ENCODE assay signal across 21 mouse cellular contexts in genomic region chr7:123354851-123355250, GRCm38 (mm10). TPM values are rescaled to one million over a fixed set of nuclear protein-coding genes. Genes with fewer than 3 reads are reported as not detected.
DNase-seq lines count a peak whose midpoint lies in the region; ATAC-seq and TF ChIP-seq lines count a peak whose summit lies in the region.
"Had no signal": no experiment of that assay in that cellular context is flagged by ENCODE, and none has a peak within 500 bp of the region (broad histone marks: within the 10 kb centered on the region; RNA-seq: fewer than 3 reads in every experiment).

No protein-coding gene starts in this region.

- no peak overlapping the region for H3K4me3 ChIP-seq in liver, embryonic 15.5 days (replicated peaks)
- no peak overlapping the region for H3K4me3 ChIP-seq in small intestine, adult 2 months (ENCODE audit: low read depth, low read length)
- H3K4me3 ChIP-seq: forebrain, embryonic 10.5 days; layer of hippocampus, adult 2 months had no signal

- 79% methylated on average over 2 of the region's 2 CpGs for WGBS in liver, embryonic 15.5 days (ENCODE audit: insufficient replicate concordance)
- WGBS in small intestine, adult 2 months: 87% methylated on average over 2 of the region's 2 CpGs

- ATAC-seq in liver, embryonic 15.5 days (ENCODE audit: insufficient read depth): no peak
- ATAC-seq: forebrain, embryonic 16.5 days had no signal

- H3K27me3 ChIP-seq in liver, embryonic 15.5 days: no peaks in the 10 kb centered on the region
- no peaks in the 10 kb centered on the region for H3K27me3 ChIP-seq in small intestine, adult 2 months (ENCODE audit: control insufficient read depth, insufficient read depth, low read length)

- intact Hi-C loops in gastrocnemius, postnatal 36 days (cut with DNase I): no loop called here

- H3K4me2 ChIP-seq in liver, embryonic 15.5 days: peak overlapping the region; percentile 64
- H3K4me2 ChIP-seq: hindbrain, embryonic 14.5 days had no signal

- peaks cover 8% of the 10 kb centered on the region; the same call in 1 of the 2 replicates for H3K36me3 ChIP-seq in liver, embryonic 15.5 days (replicated peaks)
- H3K36me3 ChIP-seq in small intestine, adult 2 months (ENCODE audit: control insufficient read depth, insufficient read depth, low read length): no peaks in the 10 kb centered on the region

- no peak for TF ChIP-seq POLR2A in small intestine, adult 2 months (IDR thresholded peaks at IDR 0.05; ENCODE audit: low read depth, low read length)

- peak overlapping the region; percentile 42; the same call in 1 of the 2 replicates for H3K9ac ChIP-seq in liver, embryonic 15.5 days
- H3K9ac ChIP-seq: hindbrain, embryonic 14.5 days had no signal

- H3K4me1 ChIP-seq in liver, embryonic 15.5 days (replicated peaks): peaks cover 90% of the 10 kb centered on the region
- peaks cover 37% of the 10 kb centered on the region for H3K4me1 ChIP-seq in small intestine, adult 2 months (ENCODE audit: control insufficient read depth, insufficient read depth, insufficient read length, low read length)

- peak overlapping the region; percentile 79 for H3K27ac ChIP-seq in liver, embryonic 15.5 days (replicated peaks)
- peak overlapping the region; percentile 69 for H3K27ac ChIP-seq in small intestine, adult 2 months (ENCODE audit: insufficient read depth, low read depth, low read length)
- H3K27ac ChIP-seq: forebrain, embryonic 10.5 days; hindbrain, embryonic 14.5 days; layer of hippocampus, adult 2 months; stomach, postnatal 0 days had no signal

- no peaks in the 10 kb centered on the region for H3K9me3 ChIP-seq in liver, embryonic 15.5 days (replicated peaks)
- H3K9me3 ChIP-seq: forebrain, embryonic 10.5 days had no signal

- DNase-seq in thymus, postnatal 14 days: peak; percentile 20
- no peak for DNase-seq in thymus, postnatal 36 days
- peak; percentile 74 for DNase-seq in T-cell, adult 2 months (ENCODE audit: low spot score)
- no peak for DNase-seq in gastrocnemius, postnatal 36 days
- DNase-seq in left cerebral cortex, adult 8-10 months (ENCODE audit: low spot score in 2 of 2): no peak
- DNase-seq in kidney, adult 8-10 months: no peak
- DNase-seq: adrenal gland, postnatal 14 days; cerebellum, adult 9-11 months; gastrocnemius, postnatal 25 days; heart, postnatal 36 days; kidney, adult 9 months; kidney, postnatal 14 days; lung, adult 18-20 months; thymus, adult 2 months had no signal

- TF ChIP-seq CTCF in small intestine, adult 2 months (IDR thresholded peaks at IDR 0.05; ENCODE audit: extremely low read depth, insufficient read length, insufficient replicate concordance, low read depth, low read length): no peak

RNA-seq across cellular contexts. Expression of gene Lcmt1, which starts 14.7 kb away (rescaled TPM):
- 21.2 and 22.3 TPM in 2 replicates for polyA plus RNA-seq in liver, embryonic 15.5 days (2015; fragmentation: Nextera tagmentation; extraction: Ambion mirVana)
- 21.5 and 21.6 TPM in 2 replicates for polyA plus RNA-seq in small intestine, adult 2 months (2012; rRNA removed)
- 10 to 100 TPM; 23.0 to 29.8 TPM for total RNA-seq in gastrocnemius, postnatal 36 days (2021)
- total RNA-seq in left cerebral cortex, adult 8-10 months (2022): 10 to 100 TPM; 78.5 to 85.2 (median 82.0) TPM

RNA-seq across cellular contexts. Expression of gene Arhgap17, which starts 14.9 kb away (rescaled TPM):
- 10.2 and 10.3 TPM in 2 replicates for polyA plus RNA-seq in liver, embryonic 15.5 days (2015; fragmentation: Nextera tagmentation; extraction: Ambion mirVana)
- polyA plus RNA-seq in small intestine, adult 2 months (2012; rRNA removed): 24.7 and 69.8 TPM in 2 replicates
- total RNA-seq in gastrocnemius, postnatal 36 days (2021): 10 to 100 TPM; 13.5 to 15.9 TPM
- total RNA-seq in left cerebral cortex, adult 8-10 months (2022): 10 to 100 TPM; 13.8 to 23.7 (median 20.0) TPM

Comparison
In these comparisons a context has a peak if more than half of its experiments do, and no peak if none do; other contexts are left out.
1. DNase-seq: peak in thymus, postnatal 14 days (single experiment) and T-cell, adult 2 months (single experiment); none in thymus, postnatal 36 days (0 of 2), gastrocnemius, postnatal 36 days (0 of 2), left cerebral cortex, adult 8-10 months (0 of 2) and kidney, adult 8-10 months (0 of 2).